ENCODE assay signal across 16 mouse cellular contexts in genomic region chr6:18688652-18689348, GRCm38 (mm10).
DNase-seq lines count a peak whose midpoint lies in the region; ATAC-seq lines count a peak whose summit lies in the region.
"Had no signal": no experiment of that assay in that cellular context is flagged by ENCODE, and none has a peak within 500 bp of the region (broad histone marks: within the 10 kb centered on the region; RNA-seq: fewer than 3 reads in every experiment).

No protein-coding gene starts in this region.

- H3K4me2 ChIP-seq in hindbrain, embryonic 15.5 days, result no peak overlapping the region
- H3K4me2 ChIP-seq in hindbrain, embryonic 12.5 days (replicated peaks), result no peak overlapping the region
- H3K4me2 ChIP-seq: stomach, embryonic 15.5 days had no signal

- WGBS in hindbrain, embryonic 15.5 days, result 43% methylated on average over 11 of the region's 11 CpGs
- WGBS in hindbrain, embryonic 12.5 days, result 50% methylated on average over 11 of the region's 11 CpGs

- ATAC-seq in hindbrain, embryonic 15.5 days (ENCODE audit: low FRiP score, low read depth), result no peak; the same call in 1 of the 2 replicates
- ATAC-seq in hindbrain, embryonic 12.5 days (ENCODE audit: low FRiP score), result no peak
- ATAC-seq: intestine, postnatal 0 days had no signal

- H3K4me1 ChIP-seq in hindbrain, embryonic 15.5 days (replicated peaks), result no peaks in the 10 kb centered on the region
- H3K4me1 ChIP-seq in hindbrain, embryonic 12.5 days, result no peaks in the 10 kb centered on the region
- H3K4me1 ChIP-seq: stomach, embryonic 15.5 days had no signal

- H3K9ac ChIP-seq in hindbrain, embryonic 15.5 days, result no peak overlapping the region
- no peak overlapping the region for H3K9ac ChIP-seq in hindbrain, embryonic 12.5 days
- H3K9ac ChIP-seq: stomach, embryonic 15.5 days had no signal

- DNase-seq in retina, postnatal 1 day, result peak; percentile 16
- DNase-seq in retina, embryonic 14.5 days (ENCODE audit: low spot score), result no peak
- peak; percentile 67 to 68 for DNase-seq in cerebellum, postnatal 25 days
- peak; percentile 38 for DNase-seq in telencephalon, adult 2 months (ENCODE audit: low read depth, low spot score)
- no peak for DNase-seq in lung, adult 18-20 months
- DNase-seq in gastrocnemius, adult 18-20 months (ENCODE audit: low spot score), result no peak
- DNase-seq: adrenal gland, postnatal 14 days; gastrocnemius, postnatal 14 days; kidney, postnatal 4 days; liver; lung, postnatal 10 days; right cerebral cortex, postnatal 25 days had no signal

- H3K4me3 ChIP-seq in hindbrain, embryonic 15.5 days, result no peak overlapping the region
- H3K4me3 ChIP-seq in hindbrain, embryonic 12.5 days, result no peak overlapping the region
- H3K4me3 ChIP-seq: stomach, embryonic 15.5 days had no signal

- H3K27me3 ChIP-seq in hindbrain, embryonic 15.5 days, result no peaks in the 10 kb centered on the region
- H3K27me3 ChIP-seq in hindbrain, embryonic 12.5 days, result no peaks in the 10 kb centered on the region
- H3K27me3 ChIP-seq: stomach, embryonic 15.5 days had no signal

- no peaks in the 10 kb centered on the region for H3K9me3 ChIP-seq in hindbrain, embryonic 15.5 days
- H3K9me3 ChIP-seq in hindbrain, embryonic 12.5 days (replicated peaks), result no peaks in the 10 kb centered on the region
- H3K9me3 ChIP-seq: stomach, embryonic 15.5 days had no signal

- no peaks in the 10 kb centered on the region for H3K36me3 ChIP-seq in hindbrain, embryonic 15.5 days
- no peaks in the 10 kb centered on the region for H3K36me3 ChIP-seq in hindbrain, embryonic 12.5 days
- H3K36me3 ChIP-seq: stomach, embryonic 15.5 days had no signal

- H3K27ac ChIP-seq in hindbrain, embryonic 15.5 days (replicated peaks), result peak overlapping the region; percentile 63; the same call in 1 of the 2 replicates
- no peak overlapping the region for H3K27ac ChIP-seq in hindbrain, embryonic 12.5 days
- H3K27ac ChIP-seq: stomach, embryonic 15.5 days had no signal

Comparison
In these comparisons a context has a peak if more than half of its experiments do, and no peak if none do; other contexts are left out.
1. DNase-seq: peak in retina, postnatal 1 day (single experiment), cerebellum, postnatal 25 days (2 of 2) and telencephalon, adult 2 months (single experiment); none in retina, embryonic 14.5 days (single experiment), lung, adult 18-20 months (0 of 2) and gastrocnemius, adult 18-20 months (single experiment).